Mouse (Mus musculus): ENCODE measurements around the gene Npdc1. TPM values are rescaled to one million over a fixed set of nuclear protein-coding genes. Genes with fewer than 3 reads are reported as not detected.

Gene Npdc1
- polyA plus RNA-seq, 1 experiment = 13.6 TPM

DNA sequence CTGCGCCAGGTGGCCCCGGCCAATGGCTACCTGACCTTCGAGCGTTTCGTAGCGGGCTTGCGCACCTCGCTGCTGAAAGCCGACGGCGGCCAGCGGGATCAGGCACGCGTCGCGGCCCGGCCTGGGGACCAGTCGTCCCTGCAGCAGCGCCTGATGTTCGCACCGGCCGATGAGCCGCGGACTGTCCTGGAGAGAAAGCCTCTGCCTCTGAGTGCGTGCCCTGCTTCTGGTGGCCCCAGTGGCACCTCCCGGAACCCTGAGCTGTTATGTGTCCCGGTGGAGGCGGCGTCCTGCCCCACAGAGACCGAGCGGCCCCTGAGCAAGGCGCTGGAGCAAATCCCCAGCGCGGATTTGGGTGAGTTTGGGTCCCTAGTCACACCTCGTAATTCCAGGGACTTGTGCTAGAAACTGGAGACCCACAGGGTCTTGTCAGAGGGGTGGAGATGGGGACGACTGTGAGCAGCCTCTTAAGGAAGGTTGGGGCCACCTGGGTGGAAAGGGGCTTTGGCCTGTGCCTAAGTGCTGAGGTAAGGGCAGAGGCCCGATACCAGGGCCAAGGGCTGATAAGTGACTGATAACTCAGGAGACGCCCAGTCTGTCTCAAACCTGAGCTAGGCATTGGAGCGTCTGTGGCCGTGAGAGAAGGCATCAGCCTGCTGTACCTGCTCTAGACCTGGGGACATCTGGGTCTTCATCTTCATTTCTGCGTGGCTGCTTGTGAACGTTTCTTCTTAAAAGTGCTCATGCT lies 26.3 kb upstream of the Npdc1 start:
- H3K36me3 ChIP-seq (ENCODE audit: control insufficient read depth, insufficient read depth, low read length) = no peaks in the 10 kb centered on the region
- no peaks in the 10 kb centered on the region for H3K27me3 ChIP-seq (ENCODE audit: control insufficient read depth, insufficient read depth, low read length)
- peaks cover 17% of the 10 kb centered on the region for H3K4me1 ChIP-seq (ENCODE audit: control insufficient read depth, insufficient read depth, low read length)
- H3K27ac ChIP-seq (ENCODE audit: control insufficient read depth, insufficient read depth, low read depth, low read length) = no peak overlapping the region
- TF ChIP-seq POLR2A (IDR thresholded peaks at IDR 0.05; ENCODE audit: control insufficient read depth, low read depth, low read length) (no peak), CTCF (IDR thresholded peaks at IDR 0.05; ENCODE audit: control insufficient read depth, insufficient read depth, insufficient replicate concordance, low read depth, low read length) (no peak)
- H3K4me3 ChIP-seq (ENCODE audit: control insufficient read depth, low read depth, low read length) = peak overlapping the region; percentile 68

- no peak overlapping the region for H3K27ac ChIP-seq (ENCODE audit: control insufficient read depth, insufficient read depth, low read depth, low read length)
- no peak overlapping the region for H3K4me3 ChIP-seq (ENCODE audit: control insufficient read depth, low read depth, low read length)
- no peaks in the 10 kb centered on the region for H3K36me3 ChIP-seq (ENCODE audit: control insufficient read depth, insufficient read depth, low read length)
- no peaks in the 10 kb centered on the region for H3K27me3 ChIP-seq (ENCODE audit: control insufficient read depth, insufficient read depth, low read length)
- peaks cover 17% of the 10 kb centered on the region for H3K4me1 ChIP-seq (ENCODE audit: control insufficient read depth, insufficient read depth, low read length)
- TF ChIP-seq CTCF (IDR thresholded peaks at IDR 0.05; ENCODE audit: control insufficient read depth, insufficient read depth, insufficient replicate concordance, low read depth, low read length) (no peak), POLR2A (IDR thresholded peaks at IDR 0.05; ENCODE audit: control insufficient read depth, low read depth, low read length) (no peak)
Measured at GRCm38 (mm10) chr2:25373431-25373830, 25.7 kb upstream of the Npdc1 start.

GRCm38 (mm10) chr2:25376589-25376988 lies 22.6 kb upstream of the Npdc1 start:
- peaks cover 15% of the 10 kb centered on the region for H3K4me1 ChIP-seq (ENCODE audit: control insufficient read depth, insufficient read depth, low read length)
- H3K4me3 ChIP-seq (ENCODE audit: control insufficient read depth, low read depth, low read length) = no peak overlapping the region
- TF ChIP-seq CTCF (IDR thresholded peaks at IDR 0.05; ENCODE audit: control insufficient read depth, insufficient read depth, insufficient replicate concordance, low read depth, low read length) (peak; percentile 33; the same call in 1 of the 2 replicates), POLR2A (IDR thresholded peaks at IDR 0.05; ENCODE audit: control insufficient read depth, low read depth, low read length) (no peak)
- H3K27ac ChIP-seq (ENCODE audit: control insufficient read depth, insufficient read depth, low read depth, low read length) = no peak overlapping the region
- no peaks in the 10 kb centered on the region for H3K27me3 ChIP-seq (ENCODE audit: control insufficient read depth, insufficient read depth, low read length)
- H3K36me3 ChIP-seq (ENCODE audit: control insufficient read depth, insufficient read depth, low read length) = no peaks in the 10 kb centered on the region

GRCm38 (mm10) chr2:25384492-25384891 lies 14.7 kb upstream of the Npdc1 start:
- Histone ChIP-seq H3K27me3 (ENCODE audit: control insufficient read depth, insufficient read depth, low read length) (no peaks in the 10 kb centered on the region), H3K36me3 (ENCODE audit: control insufficient read depth, insufficient read depth, low read length) (no peaks in the 10 kb centered on the region), H3K27ac (ENCODE audit: control insufficient read depth, insufficient read depth, low read depth, low read length) (no peak overlapping the region), H3K4me1 (ENCODE audit: control insufficient read depth, insufficient read depth, low read length) (no peaks in the 10 kb centered on the region; the same call in none of the 2 replicates), H3K4me3 (ENCODE audit: control insufficient read depth, low read depth, low read length) (no peak overlapping the region)
- no peak for TF ChIP-seq CTCF (IDR thresholded peaks at IDR 0.05; ENCODE audit: control insufficient read depth, insufficient read depth, insufficient replicate concordance, low read depth, low read length)
- TF ChIP-seq POLR2A (IDR thresholded peaks at IDR 0.05; ENCODE audit: control insufficient read depth, low read depth, low read length) = no peak

- Histone ChIP-seq H3K4me1 (ENCODE audit: control insufficient read depth, insufficient read depth, low read length) (peaks cover 8% of the 10 kb centered on the region), H3K27ac (ENCODE audit: control insufficient read depth, insufficient read depth, low read depth, low read length) (no peak overlapping the region), H3K4me3 (ENCODE audit: control insufficient read depth, low read depth, low read length) (no peak overlapping the region), H3K27me3 (ENCODE audit: control insufficient read depth, insufficient read depth, low read length) (no peaks in the 10 kb centered on the region), H3K36me3 (ENCODE audit: control insufficient read depth, insufficient read depth, low read length) (no peaks in the 10 kb centered on the region)
- TF ChIP-seq POLR2A (IDR thresholded peaks at IDR 0.05; ENCODE audit: control insufficient read depth, low read depth, low read length) = no peak
- TF ChIP-seq CTCF (IDR thresholded peaks at IDR 0.05; ENCODE audit: control insufficient read depth, insufficient read depth, insufficient replicate concordance, low read depth, low read length) = no peak
Measured at GRCm38 (mm10) chr2:25391266-25391665, 7.9 kb upstream of the Npdc1 start.

GRCm38 (mm10) chr2:25394281-25395221 lies 4.6 kb upstream of the Npdc1 start:
- H3K4me3 ChIP-seq (ENCODE audit: control insufficient read depth, low read depth, low read length) = no peak overlapping the region

More at GRCm38 (mm10) chr2:25394281-25395221, 4.6 kb upstream of the Npdc1 start:
- TF ChIP-seq CTCF (IDR thresholded peaks at IDR 0.05; ENCODE audit: control insufficient read depth, insufficient read depth, insufficient replicate concordance, low read depth, low read length) = no peak
- TF ChIP-seq POLR2A (IDR thresholded peaks at IDR 0.05; ENCODE audit: control insufficient read depth, low read depth, low read length) = no peak
- Histone ChIP-seq H3K4me1 (ENCODE audit: control insufficient read depth, insufficient read depth, low read length) (peaks cover 10% of the 10 kb centered on the region), H3K27ac (ENCODE audit: control insufficient read depth, insufficient read depth, low read depth, low read length) (no peak overlapping the region), H3K36me3 (ENCODE audit: control insufficient read depth, insufficient read depth, low read length) (no peaks in the 10 kb centered on the region), H3K27me3 (ENCODE audit: control insufficient read depth, insufficient read depth, low read length) (no peaks in the 10 kb centered on the region)

All from testis, adult 2 months (tissue).